Mouse (Mus musculus) CD8-positive naive resting alpha-beta T cell, adult 2 months (primary cell): ENCODE measurements at regions not wholly inside any gene's neighbourhood (a gene's known extent, or its start where the extent isn't known, plus 50 kb on each side); places are given as distances from the start of the nearest gene placed in this dataset.

Experiments
- DNase-seq, 2 experiments: peaks; one replicate each; pipeline ENCODE4 v3.0.0; 2022; ENCODE audit warnings: low read depth in 2 of 2, low spot score in 2 of 2

DNA sequence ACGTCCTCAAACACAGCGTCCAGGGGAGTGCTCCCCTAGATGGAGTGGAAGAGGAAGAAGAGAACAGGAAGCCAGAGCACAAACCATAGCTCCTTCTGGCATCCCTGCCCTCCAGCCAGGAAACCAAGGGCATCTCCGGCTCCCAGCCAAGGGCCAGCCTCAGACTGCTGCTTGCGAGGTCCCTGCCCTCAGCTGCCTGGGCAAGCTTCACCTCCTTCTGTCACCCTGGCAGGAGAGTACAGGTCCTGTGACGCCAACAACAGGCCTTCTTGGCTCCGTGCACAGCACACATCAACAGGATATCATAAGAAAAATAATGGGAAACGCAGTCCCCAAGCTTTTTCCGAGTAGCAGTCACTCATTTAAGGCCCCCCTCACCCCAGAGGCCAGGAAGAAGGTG lies 212.9 kb upstream of the Mocs1 start:
- DNase-seq = no peak

DNA sequence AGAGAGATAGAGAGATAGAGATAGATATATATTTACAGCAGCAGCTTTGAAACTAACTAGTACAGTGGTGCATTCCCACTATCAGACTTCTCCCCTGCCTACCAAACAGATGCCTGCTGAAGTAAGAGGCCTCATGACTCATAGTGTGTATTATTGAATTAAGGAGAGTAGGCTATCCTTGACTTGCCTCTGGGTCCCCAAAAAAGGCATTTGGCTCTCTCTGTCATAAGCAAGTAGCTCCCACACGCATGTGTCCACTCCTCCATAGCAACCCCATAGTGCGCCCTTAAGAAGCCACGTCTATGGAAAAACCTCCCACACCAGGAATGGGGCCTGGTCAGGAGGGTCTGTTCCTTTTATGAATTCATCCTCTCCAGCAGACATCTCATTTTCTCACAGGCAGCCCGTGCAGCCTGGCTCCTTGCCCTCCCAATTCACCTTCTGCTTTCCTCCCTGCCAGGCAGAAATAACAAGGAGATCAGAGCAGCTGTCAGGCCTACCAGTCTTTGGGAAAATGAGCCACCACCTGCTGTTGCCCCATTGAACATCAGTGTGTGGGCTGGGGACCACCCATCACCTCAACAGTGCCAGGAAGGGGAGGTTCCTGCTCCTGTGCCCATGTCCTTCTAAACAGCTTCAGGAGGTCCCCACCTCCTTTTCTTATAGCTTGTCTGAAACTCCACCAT lies 208.5 kb upstream of the Mocs1 start:
- DNase-seq = no peak

DNA sequence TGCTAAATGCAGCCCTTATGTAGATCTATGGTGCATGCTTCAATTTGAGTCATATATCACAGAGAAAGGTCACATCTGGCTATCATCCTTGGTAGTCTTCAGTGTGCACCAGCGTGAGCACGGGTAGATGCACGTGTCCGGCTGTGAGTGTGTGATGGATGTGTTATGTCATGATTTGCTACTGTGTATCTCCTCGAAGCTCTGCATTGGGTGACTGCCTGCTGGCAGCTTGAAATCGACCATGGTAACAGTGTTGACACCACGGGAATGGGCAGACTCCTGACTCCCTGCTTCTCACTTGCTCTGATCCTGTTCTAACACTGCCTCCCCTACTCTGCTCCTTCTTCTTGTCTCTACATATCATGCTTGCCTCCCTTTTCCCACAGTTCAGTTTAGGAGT lies 204.9 kb upstream of the Mocs1 start:
- DNase-seq = no peak

DNA sequence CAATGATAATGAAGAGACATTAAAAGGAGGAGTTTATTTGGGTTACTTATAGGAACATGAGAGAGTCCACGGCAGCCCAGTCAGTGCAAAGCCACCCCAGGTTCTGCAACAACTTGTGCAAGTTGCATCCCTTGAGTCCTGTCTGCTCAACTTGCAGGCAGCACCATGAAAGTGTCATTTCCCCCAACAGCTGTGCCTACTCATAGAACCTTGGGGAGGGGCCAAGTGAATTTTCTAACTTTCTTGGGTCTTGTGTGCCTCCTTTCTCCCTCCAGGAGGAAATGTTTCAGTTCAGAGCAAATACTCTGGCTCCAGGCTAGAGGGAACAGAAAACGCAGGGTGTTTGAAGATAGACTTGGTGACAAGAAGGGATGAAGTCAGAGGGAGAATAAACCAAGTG lies 204.5 kb upstream of the Mocs1 start:
- no peak for DNase-seq

DNA sequence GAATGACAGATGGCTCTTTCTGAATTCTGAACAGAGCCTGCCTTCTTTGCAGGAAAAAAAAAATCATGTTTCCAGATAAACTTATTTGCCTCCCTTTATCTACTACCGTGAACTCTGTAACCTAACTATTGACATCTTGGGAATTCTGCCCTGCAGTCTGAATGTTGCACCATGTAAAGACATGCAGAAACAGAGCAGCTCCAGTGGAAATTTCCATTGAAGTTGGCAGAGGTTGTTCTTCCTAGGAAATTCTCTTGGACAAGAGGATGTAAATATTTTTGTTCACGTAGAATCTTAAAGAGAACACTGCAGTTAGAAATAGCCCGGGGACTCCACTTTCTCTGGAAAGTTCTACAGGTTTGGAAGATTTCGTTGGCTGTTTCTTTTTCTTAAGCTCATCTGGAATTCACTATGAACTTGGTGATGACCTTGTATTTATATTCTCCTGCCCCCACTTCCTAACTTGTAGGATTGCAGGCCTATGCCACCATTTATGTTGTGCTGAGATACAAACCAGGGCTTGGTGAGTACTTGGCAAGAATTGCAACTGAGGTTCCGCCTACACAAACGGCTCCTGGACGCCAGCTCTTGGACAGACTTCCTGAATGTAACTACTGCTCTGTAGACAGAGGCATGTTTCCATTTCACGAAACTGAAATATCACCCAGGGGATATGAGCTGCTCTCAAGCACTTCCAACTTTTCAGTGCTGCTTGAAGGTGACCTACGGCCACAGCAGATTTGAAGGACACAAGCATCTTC lies 202.7 kb upstream of the Mocs1 start:
- no peak for DNase-seq

DNA sequence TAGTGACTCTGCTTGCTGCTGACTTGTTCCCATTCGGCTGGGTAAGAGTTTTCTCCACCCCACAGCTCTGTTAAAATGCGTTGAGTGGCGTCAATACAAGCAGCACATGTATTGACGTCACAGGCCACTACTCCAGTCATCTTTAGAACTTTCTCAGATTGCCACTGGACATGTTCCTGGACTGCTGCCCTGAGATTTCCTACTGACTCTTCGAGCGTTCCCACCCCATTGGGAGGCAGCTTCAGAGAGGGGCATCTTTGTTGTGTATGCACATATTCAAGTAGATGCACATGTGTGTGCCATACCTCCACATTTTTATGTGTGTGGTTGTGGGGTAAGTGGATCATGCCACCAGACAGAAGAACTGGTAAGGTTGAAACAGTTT lies 202.2 kb upstream of the Mocs1 start:
- DNase-seq = no peak

DNA sequence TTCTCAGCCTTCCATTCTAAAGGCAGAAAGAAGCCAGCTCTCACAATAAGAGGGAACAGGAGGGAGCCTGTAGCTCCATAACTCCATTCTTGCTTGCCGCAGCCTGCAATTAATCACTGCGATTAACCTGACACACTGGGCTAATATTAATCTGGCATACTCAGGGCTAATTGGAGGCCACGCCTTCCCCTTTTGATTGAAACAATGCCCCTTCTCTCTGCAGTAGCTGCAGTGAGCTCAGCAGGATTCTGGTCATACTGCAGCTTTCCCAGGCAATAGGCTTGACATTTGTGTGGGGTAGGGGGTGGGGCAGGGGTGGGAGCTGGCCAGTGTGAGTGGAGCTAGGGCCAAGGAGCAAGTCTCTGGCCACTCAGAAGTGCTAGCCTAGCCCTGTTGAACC lies 196.9 kb upstream of the Mocs1 start:
- DNase-seq = no peak

DNA sequence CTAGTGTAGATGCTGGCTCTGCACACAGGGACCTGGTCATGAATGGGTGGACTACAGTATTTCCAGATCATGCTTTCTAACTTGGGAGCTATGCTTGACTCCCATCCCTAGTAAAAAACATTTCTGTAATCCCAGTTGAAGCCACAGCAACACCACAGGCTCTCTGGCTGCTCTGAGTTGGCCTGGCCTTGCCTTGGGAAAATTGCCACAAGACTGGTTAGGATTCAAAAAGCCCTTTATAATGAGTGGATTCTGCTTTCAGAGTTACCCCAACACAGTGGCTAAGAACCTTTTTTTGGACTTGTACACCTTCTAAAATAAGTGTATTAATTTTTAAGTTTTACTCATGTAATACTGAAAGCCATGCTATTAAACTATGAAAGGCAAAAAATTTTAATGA lies 188.1 kb upstream of the Mocs1 start:
- DNase-seq = no peak

DNA sequence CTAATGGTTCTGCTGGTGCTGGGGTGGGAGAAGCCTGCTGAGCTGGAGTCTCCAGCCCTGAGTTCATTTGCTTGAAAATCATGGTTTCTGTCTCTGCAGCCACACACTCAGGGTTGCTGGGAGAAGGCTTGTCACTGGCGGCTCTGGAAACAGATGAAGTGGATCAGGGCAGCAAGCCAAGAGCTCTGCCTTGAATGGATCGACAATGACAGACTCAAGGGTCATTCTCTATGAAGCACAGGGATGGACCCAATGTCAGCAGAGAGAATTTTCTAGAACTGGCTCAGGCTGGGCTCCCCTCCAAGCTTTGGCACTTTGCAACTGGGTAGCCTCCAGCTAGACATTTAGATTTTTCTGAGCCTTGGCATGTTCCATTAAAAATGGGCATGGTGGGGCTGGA lies 184.7 kb upstream of the Mocs1 start:
- DNase-seq = no peak

DNA sequence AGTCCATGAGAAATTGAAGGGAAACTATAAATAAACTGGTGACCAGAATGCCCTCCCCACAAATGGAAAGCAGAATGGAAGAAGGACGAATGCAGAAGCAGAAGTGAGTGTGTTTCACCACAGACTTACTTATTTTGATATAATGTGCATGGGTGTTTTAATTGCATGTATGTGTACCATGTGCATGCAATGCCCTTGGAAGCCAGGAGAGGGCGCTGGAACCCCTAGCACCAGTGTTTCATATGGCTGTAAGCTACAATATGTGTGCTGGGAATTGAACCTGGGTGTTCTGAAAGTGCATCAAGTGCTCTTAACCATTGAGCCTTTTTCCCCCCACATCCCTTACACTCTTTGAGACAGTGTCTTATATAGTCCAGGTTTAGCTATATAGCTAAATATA lies 183.1 kb upstream of the Mocs1 start:
- DNase-seq = no peak

DNA sequence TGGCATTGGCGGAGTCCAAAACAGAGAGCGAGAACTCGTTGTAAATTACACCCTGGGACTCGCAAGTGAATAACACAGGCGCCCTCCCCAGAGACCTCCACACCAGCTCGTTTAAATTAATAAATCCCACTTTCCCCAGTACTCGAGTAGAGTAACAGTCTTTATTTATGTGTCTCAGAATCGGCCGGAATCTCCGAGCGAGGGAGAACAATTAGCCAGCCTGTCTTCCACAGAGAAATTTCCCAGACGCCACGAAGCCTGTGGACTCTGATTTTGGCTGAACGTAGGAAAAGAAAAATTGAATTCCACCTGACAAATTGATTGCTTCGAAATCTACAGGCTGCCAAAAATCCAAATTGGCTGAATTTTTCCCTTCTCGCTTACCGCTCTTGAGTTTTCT lies 180.9 kb upstream of the Mocs1 start:
- DNase-seq = no peak

DNA sequence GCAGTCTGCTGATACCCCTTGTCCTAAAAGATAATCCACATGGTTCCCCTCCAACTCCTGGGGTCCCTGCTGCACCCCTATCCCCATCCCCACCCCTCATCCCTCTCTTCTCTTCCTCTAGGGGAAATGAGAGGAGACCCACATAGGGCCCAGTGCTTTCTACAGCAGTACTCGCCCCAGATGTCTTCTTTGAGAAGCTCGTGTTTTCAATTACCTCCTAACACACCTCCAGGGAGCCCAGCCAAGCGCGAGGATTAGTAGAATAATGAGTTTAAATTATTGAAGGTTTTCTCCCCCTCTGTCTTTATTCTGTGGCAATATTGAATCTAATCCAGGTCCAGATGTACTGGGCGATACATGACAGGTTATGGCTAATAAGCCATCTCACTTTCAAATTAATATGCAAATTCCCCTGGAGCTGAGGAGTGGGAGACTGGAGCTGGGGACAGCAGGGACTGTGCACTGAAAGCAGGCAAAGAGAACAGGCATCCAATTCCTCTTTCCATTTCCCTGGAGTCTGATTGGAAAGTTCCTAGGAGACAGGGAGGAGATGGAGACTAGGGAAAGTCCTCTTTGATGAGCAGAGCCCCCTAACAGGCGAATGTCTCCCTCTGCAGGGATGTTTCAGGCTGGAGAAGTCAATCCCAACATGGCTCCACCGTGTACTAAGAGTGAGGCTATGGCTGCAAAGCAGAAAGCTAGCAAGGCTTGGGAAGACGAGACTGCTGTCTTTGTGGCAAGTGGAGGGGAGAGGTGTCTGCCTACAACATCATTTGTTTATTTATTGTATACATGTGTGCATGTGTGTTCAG lies 177.2 kb upstream of the Mocs1 start:
- DNase-seq = no peak

DNA sequence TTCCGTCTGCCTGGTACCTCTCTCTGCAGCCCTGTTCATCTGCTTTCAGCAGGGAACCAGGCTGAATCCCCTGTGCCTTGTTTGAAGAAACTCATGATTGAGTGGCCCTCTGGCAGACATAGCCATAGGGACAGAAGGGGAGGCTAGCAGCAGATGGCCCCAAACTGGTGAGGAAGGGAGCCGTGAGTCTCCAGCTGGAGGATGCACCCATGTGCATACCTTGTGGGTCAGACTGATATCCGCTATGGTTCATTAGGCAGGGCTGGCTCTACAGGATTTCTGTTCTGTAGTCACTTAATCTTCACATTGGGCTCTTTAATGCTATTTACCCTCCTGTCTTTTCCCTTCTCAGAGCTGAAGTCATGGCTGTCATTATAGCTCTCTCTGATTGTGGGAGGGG lies 175.9 kb upstream of the Mocs1 start:
- DNase-seq = no peak

DNA sequence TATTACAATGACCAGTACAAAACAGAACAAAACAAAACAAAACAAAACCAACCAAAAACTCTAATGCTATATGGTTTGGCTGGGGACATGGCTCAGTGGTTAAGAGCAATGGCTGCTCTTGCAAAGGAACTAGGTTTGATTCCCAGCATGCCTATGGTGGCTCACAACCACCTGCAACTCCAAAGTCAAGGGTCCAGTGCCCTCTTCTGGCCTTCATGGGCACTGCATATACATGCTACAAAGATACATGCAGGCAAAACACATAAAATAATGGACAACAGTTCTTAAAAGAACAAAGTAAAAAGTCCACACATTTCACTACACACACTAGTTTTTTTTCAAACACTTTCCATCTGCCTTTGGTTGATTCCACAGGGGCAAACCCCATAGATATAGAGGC lies 169.7 kb upstream of the Mocs1 start:
- DNase-seq = no peak

DNA sequence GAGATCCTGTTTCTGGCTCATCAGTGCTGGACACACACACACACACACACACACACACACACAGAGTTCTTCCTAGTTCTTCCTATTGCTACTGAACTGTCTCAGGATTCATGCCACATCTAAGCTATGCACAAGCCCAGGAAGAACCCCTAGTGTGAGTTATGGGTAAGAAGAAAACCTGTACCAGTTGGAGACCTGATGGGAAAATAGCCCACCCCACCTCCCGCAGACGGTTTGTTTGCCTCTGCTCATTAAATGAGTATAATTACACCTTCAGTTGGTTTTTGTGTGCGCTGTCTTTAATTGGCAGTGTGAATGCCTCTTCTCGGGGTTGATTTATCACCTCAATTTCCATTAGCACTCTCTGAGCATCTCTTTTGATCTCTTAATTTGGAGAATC lies 165.8 kb upstream of the Mocs1 start:
- no peak for DNase-seq

DNA sequence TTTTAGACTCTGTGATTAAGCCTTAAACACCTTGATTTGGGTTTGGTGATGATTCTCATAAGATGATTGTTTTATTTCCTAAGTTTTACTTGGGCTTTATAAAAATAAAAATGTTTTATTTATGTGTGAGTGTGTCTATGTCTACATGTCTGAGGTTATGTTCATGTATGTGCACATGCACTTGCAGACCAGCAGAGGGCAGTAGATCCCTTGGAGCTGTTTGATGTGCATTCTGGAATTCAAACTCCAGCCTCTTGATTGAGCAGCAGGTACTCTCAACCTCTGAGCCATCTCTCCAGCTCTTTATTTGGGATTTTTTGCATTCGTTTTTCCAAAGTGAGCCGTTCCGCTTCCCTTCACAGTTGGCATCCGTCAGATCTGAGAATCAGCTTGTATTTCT lies 161.8 kb upstream of the Mocs1 start:
- DNase-seq = no peak

DNA sequence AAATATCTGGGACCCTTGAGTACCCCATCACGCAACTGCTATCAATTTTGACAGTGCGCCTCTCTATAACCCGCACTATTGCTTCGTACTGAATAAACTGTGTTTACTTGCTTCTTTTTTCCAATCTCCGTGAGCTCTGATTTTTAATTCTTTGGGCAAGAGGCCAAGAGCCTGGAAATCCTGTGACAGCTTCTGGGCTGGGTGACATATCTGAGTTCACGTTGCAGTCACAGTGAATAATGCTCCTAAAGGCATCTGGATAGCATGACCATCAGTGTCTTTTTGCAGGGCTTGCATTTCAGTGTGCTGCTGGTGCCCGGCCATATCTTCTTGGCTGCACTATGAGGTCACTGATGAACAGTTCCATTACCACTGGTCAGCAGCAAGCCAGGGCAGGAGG lies 158.2 kb upstream of the Mocs1 start:
- DNase-seq = no peak

DNA sequence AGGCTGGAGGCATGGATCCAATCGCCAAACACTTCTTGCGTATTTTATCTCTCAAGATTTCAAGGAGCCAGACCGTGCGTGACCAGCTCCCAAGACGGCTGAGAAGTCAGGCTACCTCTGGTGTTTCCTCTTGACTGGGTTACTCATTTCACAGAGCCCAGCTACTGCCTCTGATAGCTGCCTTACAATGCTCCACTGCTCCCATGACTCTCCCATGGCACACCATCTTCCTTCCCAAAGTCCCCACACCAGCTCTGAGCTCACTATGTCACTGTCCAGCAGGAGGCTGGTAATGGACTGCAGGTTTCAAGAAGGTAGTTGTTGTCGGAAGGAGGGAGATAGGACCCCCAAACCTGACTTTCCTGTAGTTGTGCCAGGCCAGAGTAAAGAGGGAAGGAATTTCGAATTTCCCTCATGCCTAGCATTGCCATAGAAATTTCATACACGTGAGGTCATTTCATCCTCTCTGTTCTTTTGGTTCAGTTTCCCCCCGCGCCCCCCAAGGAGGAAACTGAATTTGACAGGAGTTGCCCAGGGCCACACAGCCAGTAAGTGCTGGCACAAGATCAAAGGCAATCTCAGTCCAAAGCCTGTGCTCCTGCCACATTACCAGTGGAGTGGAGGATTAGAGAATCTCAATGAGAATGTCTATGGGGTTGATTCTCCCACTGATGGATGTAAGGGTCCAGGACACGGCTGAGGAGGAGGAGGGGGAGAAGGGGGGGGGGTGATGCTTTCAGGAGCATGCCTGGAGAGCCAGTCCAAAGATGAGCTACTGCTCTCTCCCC lies 155.3 kb upstream of the Mocs1 start:
- DNase-seq = no peak

DNA sequence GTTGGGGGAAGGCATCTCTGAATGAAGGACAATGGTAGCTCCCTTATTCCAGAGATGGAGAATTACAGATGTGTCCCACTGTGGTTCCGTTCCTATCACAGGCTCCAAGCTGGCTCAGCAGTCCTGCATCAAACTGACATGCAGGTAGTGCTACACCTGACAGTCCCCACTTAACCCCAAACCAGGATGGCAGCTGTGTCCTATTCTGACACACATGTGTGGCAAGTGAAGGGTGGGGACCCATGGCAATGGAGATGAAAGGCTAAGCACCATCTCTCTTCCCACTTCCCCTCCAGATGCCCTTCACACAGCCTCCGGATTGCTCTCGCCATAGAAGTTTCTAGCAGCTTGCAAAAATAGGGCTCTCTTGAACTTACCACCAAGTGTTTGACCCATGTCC lies 153.2 kb upstream of the Mocs1 start:
- DNase-seq = no peak

DNA sequence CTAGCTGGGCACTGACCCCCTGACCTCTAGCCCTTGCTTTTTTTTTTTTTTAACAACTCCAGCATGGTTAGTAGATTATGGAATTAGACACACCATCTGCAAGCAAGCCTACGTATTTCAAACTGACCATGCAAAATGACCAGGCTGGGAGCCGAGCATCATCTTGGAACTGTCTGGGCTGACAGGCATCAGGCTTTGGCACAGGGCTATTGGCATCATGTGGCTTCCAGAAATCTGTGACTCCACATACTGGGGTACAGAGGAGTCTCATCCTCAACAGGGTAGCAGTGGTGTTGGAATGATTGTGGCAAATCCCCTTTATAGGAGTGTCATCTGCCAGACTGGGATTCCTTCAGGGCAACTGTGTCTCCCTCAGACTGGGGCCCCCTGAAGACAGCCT lies 152.7 kb upstream of the Mocs1 start:
- DNase-seq = no peak

DNA sequence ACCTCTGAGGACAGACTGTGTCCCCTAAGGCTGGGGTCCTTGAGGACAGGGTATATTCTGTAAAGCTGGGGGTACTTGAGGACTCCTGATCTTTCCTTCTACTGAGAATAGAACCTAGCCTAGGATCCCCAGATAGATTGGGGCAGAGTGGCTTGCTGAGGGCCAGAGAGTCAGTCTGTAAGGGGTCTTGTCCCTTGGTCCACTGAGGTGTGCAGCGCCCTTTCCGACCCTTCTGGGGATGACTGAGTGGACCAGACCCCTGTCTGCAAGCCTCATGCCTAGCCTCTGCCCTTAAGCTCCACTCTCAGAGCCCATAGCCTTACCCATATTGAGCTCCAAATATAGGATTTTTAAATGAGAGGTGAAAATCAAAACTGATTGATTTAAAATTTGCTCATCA lies 152.2 kb upstream of the Mocs1 start:
- DNase-seq = no peak

DNA sequence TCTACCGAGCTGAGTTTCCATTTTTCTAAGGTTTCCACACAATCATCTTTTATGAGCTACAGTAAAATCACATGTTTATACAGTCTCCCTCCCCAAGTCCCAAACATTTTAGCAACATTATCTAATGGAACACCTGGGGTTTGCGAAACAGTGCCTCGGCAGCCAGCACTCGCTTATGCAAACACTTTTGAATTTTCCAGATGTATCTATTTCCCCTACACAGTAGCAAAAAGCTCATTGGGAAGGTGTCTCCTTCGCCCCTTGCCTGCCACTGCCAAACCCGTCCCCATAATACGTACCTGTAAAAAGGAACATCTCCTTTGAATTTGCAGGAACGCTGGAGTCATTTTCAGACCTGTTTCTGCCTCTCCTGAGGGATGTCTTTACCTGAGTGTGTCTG lies 149.6 kb upstream of the Mocs1 start:
- DNase-seq = no peak
